Mouse (Mus musculus): ENCODE measurements around the gene Gm17655.
"Not testable (repeated sequence)": the region's sequence is repeated elsewhere in the genome, so short reads cannot be mapped to it uniquely, and the experiment has no call there.

Gene Gm17655

DNA sequence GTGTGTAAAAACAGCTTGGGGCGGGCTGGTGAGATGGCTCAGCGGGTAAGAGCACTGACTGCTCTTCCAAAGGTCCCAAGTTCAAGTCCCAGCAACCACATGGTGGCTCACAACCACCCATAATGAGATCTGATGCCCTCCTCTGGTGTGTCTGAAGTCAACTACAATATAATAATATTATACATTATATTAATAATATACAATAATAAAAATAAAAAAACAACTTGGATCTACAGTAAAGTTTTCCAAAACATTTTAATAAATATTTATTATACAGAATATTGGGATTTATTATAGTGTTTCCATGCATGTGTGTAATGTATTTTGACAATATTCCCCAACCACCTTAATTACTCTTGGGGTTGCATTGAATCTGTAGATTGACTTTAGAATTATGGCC is at the start of gene Gm17655:
TSS of gene Gm17655 (minus strand) at position 101 of the 400 bp plus-strand sequence.
- DNase-seq, result not testable (repeated sequence)

GRCm38 (mm10) chr5:110109991-110110441 is 37.7 kb upstream of the Gm17655 start, which contains the start of gene Zfp605:
TSS of gene Zfp605 (plus strand) at chr5:110110092.
- DNase-seq, result peak; percentile 93

DNA sequence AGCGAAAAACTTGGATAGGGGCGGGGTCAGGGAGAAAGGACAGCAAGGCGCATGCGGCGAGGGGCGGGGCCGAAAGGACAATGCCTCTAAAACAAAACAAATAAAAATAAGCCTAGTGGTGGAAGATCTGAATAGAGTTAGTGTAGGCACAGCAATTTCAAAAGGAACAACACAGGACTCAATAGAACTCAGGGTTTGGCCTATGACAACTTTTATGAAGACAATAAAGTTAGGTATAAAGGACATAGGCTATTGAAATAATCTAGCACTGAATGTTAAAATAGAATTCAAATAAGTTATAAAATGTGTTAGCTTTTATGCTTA is 36.0 kb upstream of the Gm17655 start:
- no peak for DNase-seq

- DNase-seq, result peak; percentile 98
Measured at GRCm38 (mm10) chr5:110107581-110108304, 35.4 kb upstream of the Gm17655 start, which contains the start of gene Gtpbp6. TSS of gene Gtpbp6 (minus strand) at chr5:110108197.

DNA sequence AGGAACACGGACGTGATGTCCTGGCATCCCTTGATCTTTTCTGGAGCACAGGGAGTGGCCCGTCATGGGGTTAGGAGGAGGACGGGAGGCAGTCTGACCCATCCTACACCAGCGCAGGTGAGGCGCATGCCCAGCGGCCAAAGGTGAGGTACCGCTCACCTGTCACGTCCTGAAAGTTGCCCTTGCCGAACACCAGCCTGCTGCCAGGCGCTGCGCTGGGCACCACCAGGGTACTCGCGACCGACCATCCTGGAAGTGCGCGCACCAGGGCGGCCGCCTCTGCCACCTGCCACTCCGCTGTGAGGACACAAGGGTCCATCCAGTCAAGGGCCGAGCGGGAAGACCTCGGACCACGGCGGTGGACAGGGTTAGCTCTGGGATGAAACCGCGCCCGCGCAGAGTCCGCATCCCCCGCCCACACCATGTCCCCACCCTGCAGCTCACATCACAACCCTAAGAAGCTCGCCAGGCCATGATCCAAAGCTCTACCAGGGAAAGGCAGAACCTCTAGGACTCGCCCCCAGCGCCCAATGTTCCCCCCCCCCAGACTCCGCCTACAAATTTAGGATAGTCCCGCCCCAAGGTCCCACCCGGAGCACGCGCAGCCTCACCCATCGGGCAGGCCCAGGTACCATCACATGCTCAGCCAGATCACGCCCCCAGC is 34.7 kb upstream of the Gm17655 start:
- DNase-seq, result no peak

DNA sequence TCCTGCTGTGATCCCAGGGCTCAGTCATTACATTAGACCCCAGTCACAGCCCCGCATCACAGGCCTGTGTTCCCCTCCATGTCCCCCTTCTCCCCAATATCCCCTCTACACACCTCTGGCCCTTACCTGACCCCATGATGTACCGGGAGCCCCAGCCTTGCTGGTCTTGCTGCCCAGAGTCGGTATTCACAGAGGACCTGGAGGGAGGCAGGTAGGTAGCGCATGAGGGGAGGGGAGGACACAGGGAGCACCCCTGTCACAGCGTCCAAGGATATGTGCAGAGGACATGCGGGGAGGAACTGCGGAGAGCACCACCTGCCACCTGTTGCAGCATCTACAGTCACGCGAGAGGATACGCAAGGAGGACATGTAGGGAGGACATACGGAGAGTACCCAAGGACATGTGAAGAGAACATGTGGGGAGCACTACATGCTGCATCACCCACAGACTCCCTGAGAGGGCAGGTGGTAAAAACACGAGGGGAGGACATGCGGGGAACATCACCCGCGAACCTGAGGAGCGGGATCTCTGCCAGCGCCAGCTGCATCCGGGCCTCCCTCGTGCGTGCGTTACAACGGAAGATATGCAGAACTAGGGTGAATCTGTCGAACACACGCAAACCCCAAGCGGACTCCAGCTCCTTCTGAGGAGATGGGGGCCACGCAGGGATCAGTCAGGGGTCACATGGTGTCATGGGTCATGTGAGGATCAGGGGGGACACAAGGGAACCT is 34.0 kb upstream of the Gm17655 start:
- no peak for DNase-seq

DNA sequence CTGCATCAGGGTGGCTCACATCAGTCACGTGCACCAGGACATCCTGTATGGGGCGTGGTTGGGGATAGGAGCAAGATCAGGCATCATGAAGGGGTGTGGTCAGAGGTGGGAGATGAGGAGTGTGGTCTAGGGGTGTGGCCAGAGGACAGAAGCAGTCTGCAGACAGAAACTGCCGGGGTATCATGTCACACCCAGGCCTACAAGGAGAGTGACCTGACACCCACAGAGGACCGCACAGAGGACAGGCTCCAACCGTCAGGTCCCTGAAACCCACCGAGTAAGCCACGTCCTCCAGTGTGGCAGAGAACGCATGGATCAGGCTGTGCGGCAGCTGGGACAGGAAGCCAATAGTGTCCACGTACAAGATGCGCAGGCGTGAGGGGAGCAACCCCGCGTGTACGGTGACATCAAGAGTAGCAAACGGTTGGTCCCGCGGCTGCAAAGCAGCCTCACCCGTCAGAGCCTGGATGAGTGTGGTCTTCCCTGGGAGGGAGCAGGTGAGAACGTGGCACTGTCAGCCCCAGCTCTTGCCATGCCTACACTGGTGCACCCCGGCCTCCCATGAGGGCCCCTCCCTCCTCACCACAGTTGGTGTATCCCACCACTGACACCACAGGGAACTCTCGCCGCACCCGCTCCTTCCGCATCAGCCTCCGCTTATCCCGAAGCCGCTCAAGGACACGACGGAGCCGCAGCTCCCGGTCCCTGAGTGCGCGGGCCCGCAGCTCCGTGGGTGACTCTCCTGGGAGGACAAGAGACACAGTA is 32.5 kb upstream of the Gm17655 start:
- no peak for DNase-seq

- no peak for DNase-seq
Measured at GRCm38 (mm10) chr5:110103901-110104615, 31.7 kb upstream of the Gm17655 start.

GRCm38 (mm10) chr5:110102853-110103625 is 30.7 kb upstream of the Gm17655 start:
- no peak for DNase-seq

GRCm38 (mm10) chr5:110102429-110102828 is 30.1 kb upstream of the Gm17655 start:
- DNase-seq, result no peak

- peak; percentile 68 for DNase-seq
Measured at GRCm38 (mm10) chr5:110101716-110102347, 29.5 kb upstream of the Gm17655 start.

DNA sequence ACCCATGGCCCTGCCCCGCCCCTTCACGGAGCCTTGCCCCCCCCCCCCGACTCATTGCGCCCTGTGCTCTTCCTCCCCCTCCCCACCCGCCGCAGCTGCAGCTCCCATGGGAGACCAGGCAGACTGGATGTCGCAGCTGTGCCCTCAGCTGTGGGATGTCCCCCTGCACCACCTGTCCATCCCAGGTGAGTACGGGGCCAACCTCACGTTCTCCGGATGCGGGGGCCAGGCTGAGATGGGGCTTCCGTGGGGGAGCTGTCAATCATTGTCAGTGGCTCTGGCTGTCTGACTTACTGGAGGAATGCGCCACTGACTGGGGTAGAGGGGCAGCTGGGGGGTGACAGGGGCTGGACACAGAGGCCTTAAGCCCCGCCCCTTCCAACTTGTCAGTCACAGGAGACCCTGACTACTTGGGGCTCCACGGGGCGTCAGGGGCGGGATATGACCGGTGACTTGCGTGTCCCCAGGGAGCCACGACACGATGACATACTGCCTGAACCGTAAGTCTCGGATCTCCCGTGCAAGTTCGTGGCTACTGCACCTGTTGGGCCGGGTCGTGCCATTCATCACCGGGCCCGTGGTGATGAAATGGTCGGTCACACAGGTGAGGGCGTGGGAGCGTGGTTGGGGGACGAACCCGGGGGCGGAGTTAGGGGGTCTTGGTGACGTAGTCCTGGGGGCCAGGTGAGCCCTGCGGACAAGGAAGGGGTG is 28.8 kb upstream of the Gm17655 start:
- peak; percentile 66 for DNase-seq

GRCm38 (mm10) chr5:110099656-110100580 is 27.6 kb upstream of the Gm17655 start, which contains the start of gene Plcxd1:
TSS of gene Plcxd1 (plus strand) at chr5:110099969.
- DNase-seq, result no peak

DNA sequence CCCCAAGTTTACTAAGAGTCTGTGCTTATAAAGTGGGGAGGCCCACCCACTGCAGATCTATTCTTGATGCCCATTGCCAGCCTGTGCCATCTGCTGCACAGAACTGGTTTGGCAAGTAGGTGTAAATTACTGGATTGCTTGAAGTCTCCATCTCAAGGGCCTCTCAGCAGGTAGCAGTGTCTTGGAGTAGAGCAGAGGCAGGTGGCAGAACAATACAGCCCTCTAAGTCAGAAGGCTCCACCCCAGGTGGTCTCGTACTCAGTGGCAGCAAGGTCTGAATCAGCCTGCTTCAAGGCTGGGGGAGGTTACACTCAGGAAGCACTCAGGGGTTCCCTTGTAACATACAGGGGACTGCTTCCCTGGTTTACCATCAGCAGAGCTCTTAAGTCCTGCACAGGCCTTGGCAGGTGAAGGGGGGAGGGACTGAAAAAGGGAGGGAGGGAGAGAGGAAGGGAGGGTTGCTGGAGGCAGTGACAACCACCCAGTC is 26.7 kb upstream of the Gm17655 start:
- no peak for DNase-seq

DNA sequence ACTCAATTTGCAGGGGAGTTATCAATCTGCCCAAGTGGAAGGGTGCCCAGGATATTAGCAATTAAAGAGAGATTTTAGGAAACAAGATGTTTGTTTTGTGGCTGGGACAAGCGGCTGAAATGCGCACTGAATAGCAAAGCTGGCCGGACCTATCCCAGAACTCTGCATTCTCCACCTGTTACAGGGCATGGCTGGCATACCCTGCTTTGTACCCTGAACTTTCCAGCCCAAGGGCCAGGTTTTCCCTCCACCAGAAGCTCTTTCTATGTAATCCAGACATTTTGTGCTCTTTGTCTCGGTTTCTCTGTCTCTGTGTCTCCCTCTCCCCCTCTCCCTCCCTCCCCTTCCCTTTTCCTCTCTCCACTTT is 22.5 kb upstream of the Gm17655 start:
- no peak for DNase-seq

GRCm38 (mm10) chr5:110094030-110094846 is 21.9 kb upstream of the Gm17655 start, which contains the start of gene Gm35315:
TSS of gene Gm35315 (minus strand) at chr5:110094420.
- DNase-seq, result peak; percentile 94

- DNase-seq, result no peak
Measured at GRCm38 (mm10) chr5:110091546-110091945, 19.2 kb upstream of the Gm17655 start.
